Mouse (Mus musculus) retina, postnatal 7 days (tissue): ENCODE data around the gene Asic3.
A peak's percentile ranks its signal among the peaks of the same experiment; 100 is the strongest.

Experiments
- DNase-seq: peaks from one replicate; pipeline ENCODE4 v3.0.0-alpha.2; 2012; ENCODE audit warnings: low read depth, low spot score

Asic3 gene

DNA sequence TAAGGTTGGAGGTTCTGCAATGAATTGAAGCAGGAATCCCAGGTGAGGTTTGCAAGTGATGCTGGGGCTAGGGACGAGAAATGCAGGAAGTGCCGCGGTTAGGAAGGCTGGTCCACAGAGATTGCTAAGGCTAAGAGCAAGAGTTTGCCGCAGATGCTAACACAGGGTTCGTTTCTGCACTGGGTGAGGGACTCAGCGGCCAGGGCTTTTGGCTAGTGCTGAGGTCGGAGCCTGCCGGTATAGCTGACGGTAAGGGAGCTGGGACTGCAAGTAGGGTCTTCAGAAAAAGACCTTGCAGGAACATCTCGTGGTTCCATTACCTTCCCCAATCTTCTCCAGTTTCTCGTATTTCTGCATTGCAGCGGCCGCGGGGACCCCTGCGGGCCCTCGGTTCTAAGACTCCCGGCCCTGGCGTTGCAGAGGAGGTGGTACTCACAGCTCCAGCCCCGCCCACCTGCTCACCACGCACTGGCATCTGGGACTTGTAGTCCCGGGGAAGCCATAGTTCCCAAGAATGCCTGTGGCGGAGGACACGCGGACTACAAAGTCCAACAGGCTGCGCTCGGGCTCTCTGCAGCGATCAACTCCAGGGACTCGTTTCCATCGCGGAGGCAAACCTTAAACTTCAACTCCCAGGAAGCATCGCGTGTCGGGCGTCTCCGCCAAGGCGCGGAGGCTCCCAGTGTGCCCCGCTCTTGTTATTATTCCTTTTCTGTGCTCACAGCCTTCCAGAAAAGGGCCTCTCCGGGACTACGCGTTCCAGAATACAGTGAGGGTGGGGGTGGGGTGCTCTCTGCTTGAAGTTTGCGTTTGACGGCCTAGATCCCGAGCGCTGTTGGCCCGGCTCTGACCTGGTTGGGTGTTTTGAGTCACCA lies 10.2 kb downstream of the Asic3 start, which contains the start of the genes Cdk5 and Slc4a2:
TSS of gene Cdk5 (minus strand) at position 402 of the 875 bp plus-strand sequence.
TSS of gene Slc4a2 (plus strand) at position 709 of the 875 bp plus-strand sequence.
- peak; percentile 96 for DNase-seq

DNA sequence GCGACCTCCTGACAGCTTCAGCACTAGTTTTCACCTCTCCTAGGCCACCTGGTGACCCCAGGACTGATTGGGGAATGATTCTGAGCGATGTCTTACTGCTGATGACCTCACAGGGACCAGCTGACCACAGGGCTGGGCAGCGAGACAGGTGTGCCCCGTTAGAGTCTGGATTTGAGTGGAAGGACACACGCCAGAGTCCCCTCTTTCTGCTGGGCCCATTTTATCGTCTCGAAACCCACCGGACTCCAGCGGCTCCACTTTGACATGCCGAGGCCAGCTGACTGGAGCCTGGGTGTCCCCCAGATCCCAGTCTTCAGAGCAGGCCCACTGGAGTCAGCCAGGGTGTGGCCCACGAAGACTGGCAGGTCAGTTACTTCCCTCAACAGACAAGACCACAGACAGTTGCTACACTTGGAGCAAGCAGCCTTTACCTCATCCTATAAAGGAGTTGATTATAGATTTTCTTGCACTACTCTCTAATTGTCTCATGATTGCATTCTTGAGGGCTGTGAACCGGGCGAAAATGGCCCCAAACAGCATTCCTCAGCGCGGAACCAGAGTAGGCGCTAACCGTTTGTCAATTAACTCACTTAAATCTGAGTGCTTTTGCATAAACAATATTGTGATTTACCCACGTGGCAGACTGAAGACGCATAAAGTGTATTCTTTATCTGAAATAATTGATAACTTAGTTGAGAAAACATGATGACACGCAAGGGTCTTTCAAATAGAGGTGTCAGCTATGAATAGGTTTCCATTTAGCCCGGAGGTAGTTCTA lies 11.0 kb downstream of the Asic3 start:
- no peak for DNase-seq

DNA sequence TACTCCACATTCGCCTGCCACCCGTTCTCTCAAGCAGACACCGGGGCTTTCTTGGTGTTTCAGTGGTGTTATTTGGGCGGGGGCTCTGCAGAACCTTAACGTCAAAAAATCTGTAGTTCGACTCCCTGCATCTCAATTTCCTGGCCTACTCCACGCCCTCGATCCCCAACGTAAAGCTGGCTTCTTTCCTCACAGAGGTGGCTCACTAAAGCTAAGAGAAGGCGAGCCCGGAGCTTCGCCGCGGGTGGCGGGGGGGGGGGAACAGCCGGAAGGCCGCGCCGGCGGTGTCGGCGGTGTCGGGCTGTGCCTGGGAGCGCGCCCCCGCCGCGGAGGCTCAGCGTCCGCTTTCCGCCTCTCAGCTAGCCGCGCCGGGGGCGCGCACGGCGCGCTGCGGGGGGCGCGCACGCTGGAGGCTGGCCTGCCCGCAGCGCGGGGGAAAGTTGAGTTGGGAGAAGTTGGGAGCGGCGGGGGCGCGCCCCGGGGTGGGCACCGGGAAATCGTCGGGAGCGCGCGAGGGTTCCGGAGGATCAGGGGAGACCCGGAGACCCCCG lies 11.7 kb downstream of the Asic3 start:
- DNase-seq: peak; percentile 80

- no peak for DNase-seq
Measured at GRCm38 (mm10) chr5:24425421-24426036, 12.3 kb downstream of the Asic3 start.

GRCm38 (mm10) chr5:24426037-24426432 lies 12.8 kb downstream of the Asic3 start:
- DNase-seq: no peak

DNA sequence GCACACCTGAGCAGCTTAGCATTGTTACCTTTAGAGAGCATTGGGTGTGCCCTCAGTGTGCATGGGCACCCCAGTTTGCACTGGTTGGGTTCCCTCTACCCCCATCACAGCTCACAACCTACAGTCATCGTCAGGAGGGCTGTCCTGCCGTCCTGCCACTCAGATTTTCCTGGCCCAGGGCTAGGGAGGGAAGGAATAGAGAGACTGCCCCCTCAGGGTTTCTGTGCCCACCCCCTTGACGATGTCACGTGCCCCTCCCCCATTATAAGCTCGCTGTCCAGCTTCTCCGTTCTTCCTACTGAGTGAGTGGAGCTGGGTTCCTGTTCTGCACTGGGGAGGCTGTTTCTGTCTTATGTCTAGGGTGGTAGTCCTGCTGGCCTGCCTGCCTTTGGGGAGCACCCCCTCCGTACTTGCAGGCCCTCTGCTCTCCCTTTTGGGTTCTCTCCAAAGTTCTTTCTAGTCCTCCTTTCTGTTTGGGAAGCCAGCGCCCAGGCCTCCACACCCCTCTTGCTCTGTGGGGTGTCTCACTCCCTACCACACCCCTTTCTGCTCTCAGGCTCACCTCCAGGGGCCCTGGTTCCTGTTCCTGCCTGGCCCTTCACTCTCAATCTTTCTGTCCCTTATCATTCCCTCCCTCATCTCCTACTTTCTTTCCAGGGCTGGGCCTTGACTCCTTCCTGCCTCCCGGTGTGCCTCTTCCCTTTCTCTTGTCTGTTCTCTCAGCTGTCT lies 13.5 kb downstream of the Asic3 start:
- DNase-seq: no peak

- no peak for DNase-seq
Measured at GRCm38 (mm10) chr5:24427285-24427633, 14.1 kb downstream of the Asic3 start.

DNA sequence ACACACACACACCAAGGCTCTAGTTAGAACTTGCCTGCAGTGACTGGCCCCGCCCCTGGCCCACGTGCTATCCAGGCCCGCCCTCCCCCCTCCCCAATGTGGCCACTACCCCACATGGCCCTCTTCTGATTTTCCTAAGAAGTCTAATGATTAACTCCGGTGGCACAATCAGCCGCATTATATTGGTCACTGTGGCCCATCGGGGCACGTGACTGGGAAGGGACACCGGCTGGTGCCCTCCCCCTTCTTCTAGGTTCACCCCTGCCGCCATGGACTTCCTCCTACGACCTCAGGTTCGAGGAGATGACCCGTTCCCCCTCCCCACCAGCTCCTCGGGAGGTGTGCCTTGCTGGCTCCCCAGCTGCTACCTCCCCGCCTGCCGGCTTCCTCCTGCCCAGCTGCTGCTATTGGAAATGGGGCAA lies 14.8 kb downstream of the Asic3 start:
- no peak for DNase-seq

DNA sequence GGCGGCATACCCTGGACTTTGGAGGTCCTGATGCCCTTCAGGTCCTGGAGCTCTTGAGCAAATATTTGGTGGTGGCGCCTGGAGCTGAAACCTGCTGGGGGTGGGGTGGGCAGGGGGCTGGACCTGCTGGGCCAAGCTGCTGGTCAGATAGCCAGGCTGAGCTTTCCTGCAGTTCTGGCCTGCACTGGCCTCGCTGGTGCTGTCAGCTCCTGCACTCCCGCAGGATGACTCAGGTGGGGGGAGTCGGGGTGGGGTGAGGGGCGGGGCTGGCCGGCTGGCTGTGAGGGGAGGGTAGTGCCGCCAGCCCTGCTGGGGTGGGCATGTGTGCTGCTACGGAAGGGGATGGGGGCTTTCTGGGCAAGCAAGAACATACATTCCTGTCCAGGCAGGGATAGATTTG lies 15.4 kb downstream of the Asic3 start:
- DNase-seq: no peak

DNA sequence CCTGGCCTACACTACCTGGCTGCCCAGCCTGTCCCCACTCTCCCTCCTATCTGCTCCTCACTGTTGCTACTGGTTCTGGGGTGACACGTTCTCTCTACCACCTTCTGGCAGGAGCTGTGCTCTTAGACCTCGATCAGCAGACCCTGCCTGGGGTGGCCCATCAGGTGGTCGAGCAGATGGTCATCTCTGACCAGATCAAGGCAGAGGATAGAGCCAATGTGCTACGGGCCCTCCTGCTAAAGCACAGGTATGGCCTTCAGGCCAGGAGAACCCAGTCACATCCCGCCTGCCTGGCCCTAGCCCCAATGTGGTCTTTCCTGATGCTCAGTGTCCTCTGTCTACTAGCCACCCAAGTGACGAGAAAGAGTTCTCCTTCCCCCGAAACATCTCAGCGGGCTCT lies 20.8 kb downstream of the Asic3 start:
- no peak for DNase-seq

DNA sequence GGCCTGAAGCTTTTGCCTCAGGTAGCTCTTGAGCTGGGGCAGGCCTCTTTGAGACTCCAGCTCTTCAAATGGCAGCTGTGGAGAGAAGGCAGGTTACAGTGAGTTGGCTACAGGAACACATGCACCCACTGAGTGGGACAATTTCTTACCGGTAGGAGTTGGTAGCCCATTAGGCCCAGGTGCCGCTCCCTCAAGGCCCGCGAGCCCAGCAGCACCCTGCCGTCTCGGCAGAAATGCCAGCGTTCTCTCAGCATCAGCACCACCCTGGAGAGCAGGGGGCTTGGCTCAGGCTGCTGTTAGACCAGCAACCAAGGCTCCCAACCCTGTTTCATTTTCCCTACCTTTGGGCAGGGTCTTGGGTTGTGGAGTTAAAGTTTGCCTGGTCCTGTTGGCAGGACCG lies 28.0 kb downstream of the Asic3 start:
- DNase-seq: no peak

- no peak for DNase-seq
Measured at GRCm38 (mm10) chr5:24442029-24442428, 28.8 kb downstream of the Asic3 start.

- DNase-seq: no peak
Measured at GRCm38 (mm10) chr5:24443204-24443603, 30.0 kb downstream of the Asic3 start.

DNA sequence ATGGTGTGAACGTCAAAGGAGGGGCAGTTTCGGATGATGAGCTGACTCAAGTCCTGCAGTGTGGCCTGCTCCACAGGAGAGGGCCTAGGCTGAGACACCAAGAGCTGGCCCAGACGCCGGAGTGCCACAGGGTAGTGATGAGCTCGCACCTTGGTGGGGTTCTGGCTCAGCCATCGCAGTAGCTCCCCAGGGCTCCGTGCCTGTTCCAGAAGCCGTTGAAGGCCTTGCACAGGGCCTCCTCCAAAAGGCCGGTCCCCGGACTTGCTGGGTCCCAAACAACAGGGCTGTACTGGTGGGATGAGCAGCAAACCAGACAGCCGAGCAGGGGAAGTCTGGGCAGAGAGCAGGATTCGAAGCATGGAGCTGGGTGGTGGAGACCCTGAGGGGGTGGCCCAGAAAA lies 30.7 kb downstream of the Asic3 start:
- DNase-seq: no peak

DNA sequence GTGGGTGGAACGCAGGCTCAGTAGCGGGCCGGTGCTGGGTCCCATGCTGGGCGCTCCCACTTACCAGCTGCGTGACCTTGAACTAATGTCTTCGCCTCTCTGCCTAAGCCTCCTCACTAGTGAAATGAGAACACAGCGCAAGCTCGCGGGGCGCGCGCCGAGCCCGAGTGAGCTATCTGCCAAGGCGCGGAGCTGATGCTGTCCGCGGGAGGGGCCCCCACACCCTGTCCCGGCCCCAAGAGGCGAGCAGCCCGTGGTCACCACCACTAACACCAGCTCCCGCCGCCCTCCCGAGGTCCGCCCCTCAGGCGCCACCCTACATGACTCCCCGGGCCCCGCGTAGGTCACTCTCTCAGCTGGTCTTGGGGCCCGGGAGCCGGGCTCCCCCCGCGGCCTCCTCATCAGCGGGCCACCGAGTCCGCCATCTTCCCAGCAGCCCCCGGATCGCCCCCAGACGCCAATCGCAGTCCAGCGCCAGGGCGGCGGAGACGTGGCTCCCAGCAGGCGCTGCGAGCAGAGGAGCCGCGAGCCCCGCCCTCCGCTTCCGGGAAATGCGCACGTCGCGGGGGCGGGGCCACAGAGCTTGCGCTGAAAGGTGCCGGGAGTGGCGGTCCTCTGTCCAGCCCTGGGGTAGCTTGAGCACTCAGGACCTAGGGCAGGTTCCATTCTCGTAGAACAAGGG lies 31.7 kb downstream of the Asic3 start, which contains the start of gene Fastk:
TSS of gene Fastk (minus strand) at position 542 of the 682 bp plus-strand sequence.
- DNase-seq: peak; percentile 87

DNA sequence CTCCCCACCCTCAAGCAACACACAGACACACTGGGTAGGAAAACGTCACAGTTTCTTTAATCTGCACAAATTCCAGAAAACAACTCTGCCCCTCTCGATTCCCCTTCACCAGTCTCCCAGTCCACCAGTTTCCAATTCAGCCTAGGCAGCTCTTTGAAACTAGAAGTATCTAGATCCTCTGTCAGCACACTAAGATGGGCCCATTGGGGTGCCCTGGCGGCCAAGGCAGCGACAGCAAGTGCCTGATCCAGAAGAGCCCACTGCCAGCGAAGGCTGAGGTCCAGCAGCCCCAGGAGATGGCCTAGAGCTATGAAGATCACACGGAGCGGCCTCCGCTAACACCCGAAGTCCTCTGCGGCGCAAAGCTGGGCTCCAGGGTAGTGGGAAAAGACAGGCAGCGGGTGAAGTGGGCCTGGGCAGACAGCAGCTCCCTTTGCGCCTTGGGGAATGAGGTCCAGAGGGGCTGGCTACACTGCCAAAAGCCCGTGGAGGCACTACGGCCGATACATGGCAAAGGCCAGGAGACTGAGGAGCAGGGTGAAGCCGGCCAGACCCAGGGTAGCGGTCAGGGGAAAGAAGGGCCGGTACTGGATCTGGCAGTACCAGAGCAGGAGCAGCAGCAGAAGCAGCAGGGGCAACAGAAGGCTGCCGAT lies 32.4 kb downstream of the Asic3 start:
- DNase-seq: no peak

GRCm38 (mm10) chr5:24446630-24447029 lies 33.4 kb downstream of the Asic3 start:
- DNase-seq: no peak

GRCm38 (mm10) chr5:24447624-24448298 lies 34.6 kb downstream of the Asic3 start, which contains the start of gene Tmub1:
TSS of gene Tmub1 (minus strand) at chr5:24447854.
- DNase-seq: no peak

DNA sequence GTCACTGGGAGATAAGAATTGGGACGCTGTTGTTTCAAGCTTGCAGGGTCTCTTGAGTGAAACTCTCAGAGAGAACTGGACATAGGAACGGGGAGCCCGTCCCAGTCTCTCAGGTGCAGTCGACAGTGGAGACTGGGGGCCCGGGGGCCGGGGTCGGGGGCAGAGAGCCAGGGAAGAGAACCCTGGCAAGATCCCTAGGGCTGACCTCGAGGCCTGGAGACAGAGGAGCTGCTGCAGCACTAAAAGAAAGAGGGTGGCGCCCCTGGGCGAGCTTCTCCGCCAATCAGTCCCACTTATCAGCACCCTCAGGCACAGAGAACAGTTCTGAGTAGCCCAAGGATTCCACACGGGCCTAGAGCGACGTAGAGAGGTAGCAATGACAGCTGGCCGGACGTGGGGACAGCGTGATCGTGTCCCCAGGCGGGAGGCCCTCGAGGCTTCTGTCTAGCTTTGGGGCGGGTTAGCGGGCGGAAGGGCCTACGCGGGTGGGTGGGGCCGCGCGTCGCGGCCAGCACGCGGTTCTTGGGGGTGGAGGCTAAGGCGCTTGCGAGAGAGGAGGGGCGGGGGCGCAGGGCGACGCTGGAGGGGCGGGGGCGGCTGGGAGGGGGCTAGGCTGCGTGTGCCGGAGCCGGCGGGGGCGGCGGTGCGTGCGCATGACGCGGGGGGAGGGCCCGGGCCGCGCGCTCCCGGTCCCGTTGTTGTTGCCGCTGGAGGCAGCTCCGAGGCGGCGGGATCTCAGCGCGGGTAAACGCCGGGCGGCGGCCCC lies 38.3 kb downstream of the Asic3 start:
- peak; percentile 69 for DNase-seq
